Mouse (Mus musculus) MEL (cell line): ENCODE data around the gene Evi2a. TPM values are rescaled to one million over a fixed set of nuclear protein-coding genes. Genes with fewer than 3 reads are reported as not detected.

Source experiments
- DNase-seq: peaks from one replicate; pipeline ENCODE4 v3.0.0; 2011; ENCODE audit warnings: low read depth, low spot score
- H3K27ac ChIP-seq: 2 replicates; pipeline ENCODE4 v1.5.1; 2012; ENCODE audit warnings: low read depth, mild to moderate bottlenecking, control low read depth, low read length, moderate library complexity; ENCODE audit not compliant: control insufficient read depth
- H3K27me3 ChIP-seq, 2 experiments: fragments of 150-350 bp in 1 of 2; sonication (generic) in 1 of 2; 2 replicates each; pipeline ENCODE4 v1.6.1; 2012; ENCODE audit warnings: low read length in 2 of 2, mild to moderate bottlenecking in 2 of 2, improper control_type of control experiment in 1 of 2, moderate library complexity in 1 of 2; ENCODE audit not compliant: insufficient read depth in 2 of 2, control insufficient read depth in 1 of 2
- H3K36me3 ChIP-seq, 2 experiments: 2 replicates each; pipeline ENCODE4 v1.6.1; 2012 to 2014; ENCODE audit warnings: low read length in 2 of 2, improper control_type of control experiment in 1 of 2, inconsistent platforms in 1 of 2, mild to moderate bottlenecking in 1 of 2; ENCODE audit not compliant: insufficient read depth in 2 of 2, control insufficient read depth in 1 of 2
- H3K4me1 ChIP-seq, 2 experiments: fragments of 150-350 bp in 1 of 2; sonication (generic) in 1 of 2; 2 replicates each; pipeline ENCODE4 v1.6.1; 2012; ENCODE audit warnings: low read length in 2 of 2, improper control_type of control experiment in 1 of 2, mild to moderate bottlenecking in 1 of 2; ENCODE audit not compliant: insufficient read depth in 2 of 2, control insufficient read depth in 1 of 2
- H3K4me3 ChIP-seq, 2 experiments: fragments of 150-350 bp in 1 of 2; sonication (generic) in 1 of 2; 2 replicates each; pipeline ENCODE4 v1.5.1; 2012; ENCODE audit warnings: low read depth in 2 of 2, low read length in 2 of 2, mild to moderate bottlenecking in 2 of 2, moderate library complexity in 2 of 2, control low read depth in 1 of 2, improper control_type of control experiment in 1 of 2; ENCODE audit not compliant: control insufficient read depth in 1 of 2, insufficient read depth in 1 of 2
- H3K79me2 ChIP-seq: 2 replicates; pipeline ENCODE4 v1.6.1; 2012; ENCODE audit warnings: mild to moderate bottlenecking, low read length, moderate library complexity; ENCODE audit not compliant: control insufficient read depth, poor library complexity, insufficient read depth
- H3K9ac ChIP-seq: 2 replicates; pipeline ENCODE4 v1.6.1; 2012; ENCODE audit warnings: low read depth, mild to moderate bottlenecking, control low read depth, low read length, moderate library complexity; ENCODE audit not compliant: control insufficient read depth, poor library complexity, severe bottlenecking
- H3K9me3 ChIP-seq: fragments of 150-350 bp; sonication (generic); replicated peaks from 2 replicates; pipeline ENCODE4 v1.6.1; 2012; ENCODE audit warnings: mild to moderate bottlenecking, low read length, improper control_type of control experiment, moderate library complexity; ENCODE audit not compliant: insufficient read depth
- CHD1 ChIP-seq: IDR thresholded peaks from 2 replicates; pipeline ENCODE4 v1.6.1; 2012; ENCODE audit warnings: low read depth, mild to moderate bottlenecking, inconsistent platforms, low read length, improper control_type of control experiment
- CHD2 ChIP-seq: IDR thresholded peaks from 2 replicates; pipeline ENCODE4 v1.6.1; 2011; ENCODE audit warnings: low read length, improper control_type of control experiment
- ELF1 ChIP-seq: IDR thresholded peaks from 2 replicates; pipeline ENCODE4 v1.6.1; 2014; ENCODE audit warnings: low read depth, mild to moderate bottlenecking, inconsistent platforms, low read length, improper control_type of control experiment, moderate library complexity
- EP300 ChIP-seq, 2 experiments: IDR thresholded peaks; 2 replicates each; pipeline ENCODE4 v1.6.1; 2011; ENCODE audit warnings: improper control_type of control experiment in 2 of 2, low read length in 2 of 2, low read depth in 1 of 2, mild to moderate bottlenecking in 1 of 2
- ETS1 ChIP-seq: IDR thresholded peaks from 2 replicates; pipeline ENCODE4 v1.6.1; 2012; ENCODE audit warnings: low read depth, mild to moderate bottlenecking, inconsistent platforms, low read length, improper control_type of control experiment, moderate library complexity
- JUND ChIP-seq: IDR thresholded peaks from 2 replicates; pipeline ENCODE4 v1.6.1; 2011; ENCODE audit warnings: low read depth, mild to moderate bottlenecking, improper control_type of control experiment, low read length
- MAFK ChIP-seq: IDR thresholded peaks from 2 replicates; pipeline ENCODE4 v1.6.1; 2011; ENCODE audit warnings: low read depth, mild to moderate bottlenecking, low read length, improper control_type of control experiment, borderline replicate concordance
- MAX ChIP-seq: IDR thresholded peaks from 2 replicates; pipeline ENCODE4 v1.6.1; 2011; ENCODE audit warnings: low read length, improper control_type of control experiment
- MEF2A ChIP-seq: IDR thresholded peaks from 2 replicates; pipeline ENCODE4 v1.6.1; 2014; ENCODE audit warnings: low read depth, mild to moderate bottlenecking, inconsistent platforms, low read length, improper control_type of control experiment; ENCODE audit not compliant: poor library complexity, insufficient replicate concordance, severe bottlenecking; ENCODE audit errors: extremely low read depth
- MXI1 ChIP-seq: IDR thresholded peaks from 2 replicates; pipeline ENCODE4 v1.6.1; 2011; ENCODE audit warnings: mild to moderate bottlenecking, low read depth, low read length, improper control_type of control experiment
- POLR2A ChIP-seq, 2 experiments: IDR thresholded peaks; 2 replicates each; pipeline ENCODE4 v1.6.1; 2011 to 2012; ENCODE audit warnings: low read length in 2 of 2, mild to moderate bottlenecking in 2 of 2, control low read depth in 1 of 2, improper control_type of control experiment in 1 of 2, low read depth in 1 of 2, moderate library complexity in 1 of 2; ENCODE audit not compliant: control insufficient read depth in 1 of 2, insufficient read depth in 1 of 2, poor library complexity in 1 of 2
- SMC3 ChIP-seq: IDR thresholded peaks from 2 replicates; pipeline ENCODE4 v1.6.1; 2011; ENCODE audit warnings: low read depth, low read length, improper control_type of control experiment
- TBP ChIP-seq: IDR thresholded peaks from 2 replicates; pipeline ENCODE4 v1.8.0; 2011; ENCODE audit warnings: low read depth, low read length, improper control_type of control experiment
- UBTF ChIP-seq: IDR thresholded peaks from 2 replicates; pipeline ENCODE4 v1.6.1; 2012; ENCODE audit warnings: low read depth, mild to moderate bottlenecking, inconsistent platforms, low read length, improper control_type of control experiment, moderate library complexity, borderline replicate concordance; ENCODE audit not compliant: insufficient read depth
- USF1 ChIP-seq: IDR thresholded peaks from 2 replicates; pipeline ENCODE4 v1.6.1; 2014; ENCODE audit warnings: low read depth, mild to moderate bottlenecking, inconsistent platforms, low read length, improper control_type of control experiment, moderate library complexity
- ZC3H11A ChIP-seq: IDR thresholded peaks from 2 replicates; pipeline ENCODE4 v1.6.1; 2012; ENCODE audit warnings: low read depth, mild to moderate bottlenecking, inconsistent platforms, low read length, improper control_type of control experiment
- ZMIZ1 ChIP-seq: IDR thresholded peaks from 2 replicates; pipeline ENCODE4 v1.6.1; 2012; ENCODE audit warnings: low read depth, mild to moderate bottlenecking, inconsistent platforms, low read length, improper control_type of control experiment, moderate library complexity
- ZNF384 ChIP-seq: IDR thresholded peaks from 2 replicates; pipeline ENCODE4 v1.6.1; 2012; ENCODE audit warnings: low read depth, mild to moderate bottlenecking, inconsistent platforms, low read length, improper control_type of control experiment
- polyA plus RNA-seq, 2 experiments: library from polyadenylated mRNA; stranded (reverse) in 1 of 2; unstranded in 1 of 2; fragments of >175 nt in 1 of 2; fragments of >200 nt in 1 of 2; gene quantifications; 2 replicates each; pipeline versions ENCODE4 v1.2.1 to v1.2.4; 2012; ENCODE audit warnings: low replicate concordance in 2 of 2, low read depth in 1 of 2; ENCODE audit not compliant: insufficient read length in 2 of 2, insufficient read depth in 1 of 2, missing spikeins in 1 of 2
- total RNA-seq: library from RNA; depleted of rRNA; stranded (reverse); fragments of 300-350 nt; gene quantifications from 2 replicates; pipeline ENCODE4 v1.2.3, GENCODE M21; 2012

The Evi2a gene
- total and polyA plus RNA-seq, 3 experiments = 0.18 to 0.19 TPM; not detected in 1

- Histone ChIP-seq H3K79me2 (peaks cover 47% of the 10 kb centered on the region), H3K36me3 (peaks cover 11 to 63% of the 10 kb centered on the region in 2 experiments), H3K27ac (peak overlapping the region; percentile 89), H3K27me3 (no peaks in the 10 kb centered on the region), H3K9ac (peak overlapping the region; percentile 68), H3K4me3 (peak overlapping the region; percentile 37 to 40), H3K9me3 (no peaks in the 10 kb centered on the region), H3K4me1 (peaks cover 19 to 42% of the 10 kb centered on the region in 2 experiments)
- DNase-seq = peak; percentile 47
- TF ChIP-seq CHD1 = 0 out of 2 replicates have a peak, but pooled peaks have one; percentile 75
- TF ChIP-seq UBTF = no peak
- no peak for TF ChIP-seq ZC3H11A
- TF ChIP-seq MXI1 = peak; percentile 80
- no peak for TF ChIP-seq EP300 (IDR thresholded peaks at IDR 0.05; ENCODE audit: low read depth in 1 of 2, low read length in 2 of 2)
- peak; percentile 42; the same call in 1 of the 2 replicates for TF ChIP-seq USF1
- 0 out of 2 replicates have a peak, but pooled peaks have one; percentile 16 for TF ChIP-seq MAX
These were observed 11.1 kb downstream of the Evi2a start for GRCm38 (mm10) chr11:79519299-79519698.

- H3K36me3 ChIP-seq = peaks cover 28 to 54% of the 10 kb centered on the region in 2 experiments
These were observed 14.6 kb downstream of the Evi2a start for GRCm38 (mm10) chr11:79515798-79516197.

GRCm38 (mm10) chr11:79515331-79515730 is 15.1 kb downstream of the Evi2a start:
- Histone ChIP-seq H3K27ac (no peak overlapping the region), H3K27me3 (no peaks in the 10 kb centered on the region), H3K9ac (no peak overlapping the region), H3K79me2 (peaks cover 27% of the 10 kb centered on the region), H3K4me3 (no peak overlapping the region), H3K9me3 (no peaks in the 10 kb centered on the region), H3K4me1 (peaks cover 14 to 33% of the 10 kb centered on the region in 2 experiments), H3K36me3 (peaks cover 28 to 50% of the 10 kb centered on the region in 2 experiments)
- no peak for DNase-seq
- TF ChIP-seq ZNF384 (no peak), ELF1 (no peak), MEF2A (no peak), MAFK (no peak), UBTF (no peak), TBP (no peak), JUND (no peak), SMC3 (no peak), CHD2 (no peak)

More at GRCm38 (mm10) chr11:79515798-79516197, 14.6 kb downstream of the Evi2a start:
- Histone ChIP-seq H3K27me3 (no peaks in the 10 kb centered on the region), H3K4me1 (peaks cover 17 to 36% of the 10 kb centered on the region in 2 experiments), H3K79me2 (peaks cover 30% of the 10 kb centered on the region), H3K27ac (no peak overlapping the region), H3K9me3 (no peaks in the 10 kb centered on the region), H3K4me3 (no peak overlapping the region), H3K9ac (no peak overlapping the region)
- no peak for DNase-seq
- TF ChIP-seq ETS1 = no peak
- TF ChIP-seq POLR2A (IDR thresholded peaks at IDR 0.05; ENCODE audit: control insufficient read depth in 1 of 2, insufficient read depth in 1 of 2, low read depth in 1 of 2, low read length in 2 of 2, poor library complexity in 1 of 2) = peak in 1 of 2 experiments; percentile 24; a peak in 1 of 4 replicates
- peak; percentile 85 for TF ChIP-seq ZMIZ1
